Mouse (Mus musculus) myocyte (in vitro differentiated cells): Measurements from ENCODE around the gene Lrrc4c.

Experiments used
- CEBPB ChIP-seq: IDR thresholded peaks from 2 replicates; pipeline ENCODE4 v1.6.1; 2011; ENCODE audit warnings: mild to moderate bottlenecking, moderate library complexity; ENCODE audit not compliant: poor library complexity, insufficient read depth, severe bottlenecking
- E2F4 ChIP-seq: IDR thresholded peaks from one replicate; pipeline ENCODE4 v1.6.1; 2011; ENCODE audit warnings: mild to moderate bottlenecking, control low read depth, moderate library complexity; ENCODE audit not compliant: insufficient read depth
- MAX ChIP-seq: IDR thresholded peaks from one replicate; pipeline ENCODE4 v1.6.1; 2011; ENCODE audit warnings: low read depth, mild to moderate bottlenecking, control low read depth
- MYOD1 ChIP-seq, 3 experiments: IDR thresholded peaks; one replicate each; pipeline ENCODE4 v1.6.1; 2011; ENCODE audit warnings: control low read depth in 2 of 3, low read depth in 2 of 3, mild to moderate bottlenecking in 2 of 3, moderate library complexity in 1 of 3; ENCODE audit not compliant: insufficient read length in 2 of 3, control insufficient read depth in 1 of 3
- MYOG ChIP-seq, 3 experiments: IDR thresholded peaks; one replicate each; pipeline ENCODE4 v1.6.1; 2011; ENCODE audit warnings: control low read depth in 2 of 3, low read depth in 2 of 3, mild to moderate bottlenecking in 2 of 3; ENCODE audit not compliant: insufficient read length in 2 of 3, control insufficient read depth in 1 of 3, insufficient read depth in 1 of 3
- POLR2A ChIP-seq: IDR thresholded peaks from one replicate; pipeline ENCODE4 v1.6.1; 2011; ENCODE audit warnings: low read depth, mild to moderate bottlenecking, control low read depth, moderate library complexity; ENCODE audit not compliant: insufficient read length
- POLR2AphosphoS2 ChIP-seq: IDR thresholded peaks from one replicate; pipeline ENCODE4 v1.6.1; 2011; ENCODE audit warnings: low read depth, control low read depth; ENCODE audit not compliant: insufficient read length
- REST ChIP-seq: IDR thresholded peaks from one replicate; pipeline ENCODE4 v1.6.1; 2011; ENCODE audit warnings: mild to moderate bottlenecking, control low read depth, moderate library complexity; ENCODE audit not compliant: insufficient read depth, insufficient read length
- SRF ChIP-seq: IDR thresholded peaks from one replicate; pipeline ENCODE4 v1.6.1; 2011; ENCODE audit warnings: low read depth; ENCODE audit not compliant: control insufficient read depth, insufficient read length
- TCF12 ChIP-seq: IDR thresholded peaks from one replicate; pipeline ENCODE4 v1.6.1; 2011; ENCODE audit warnings: mild to moderate bottlenecking, control low read depth; ENCODE audit not compliant: poor library complexity, insufficient read depth, severe bottlenecking
- TCF3 ChIP-seq: IDR thresholded peaks from one replicate; pipeline ENCODE4 v1.6.1; 2011; ENCODE audit warnings: low read depth, control low read depth; ENCODE audit not compliant: insufficient read length
- USF1 ChIP-seq: IDR thresholded peaks from one replicate; pipeline ENCODE4 v1.6.1; 2011; ENCODE audit warnings: low read depth, mild to moderate bottlenecking, control low read depth, moderate library complexity

DNA sequence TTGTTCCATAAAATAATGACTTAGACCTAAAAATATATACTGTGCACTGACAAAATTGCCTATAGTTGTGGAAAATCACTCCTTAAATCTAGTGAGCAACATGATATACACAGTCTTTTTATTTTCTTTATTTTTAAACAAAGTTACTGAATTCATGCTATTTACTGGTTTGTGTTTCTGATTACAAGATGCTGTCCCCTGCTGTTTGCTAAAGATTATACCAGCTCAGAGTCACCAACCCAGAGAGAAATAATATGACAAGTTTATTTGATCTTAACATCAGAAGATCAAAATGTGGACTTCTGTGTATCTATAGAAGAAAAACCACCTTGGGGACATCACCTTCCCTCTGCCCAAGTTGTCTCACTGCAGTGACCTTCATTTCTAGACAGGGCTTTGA lies 1145.6 kb downstream of the Lrrc4c start:
- TF ChIP-seq USF1 (no peak), E2F4 (no peak), POLR2A (no peak), MAX (no peak), POLR2AphosphoS2 (no peak), TCF3 (no peak), TCF12 (no peak), SRF (no peak), CEBPB (no peak), MYOD1 (IDR thresholded peaks at IDR 0.05; ENCODE audit: control insufficient read depth in 1 of 3, insufficient read length in 2 of 3, low read depth in 2 of 3) (no peak), REST (no peak), MYOG (IDR thresholded peaks at IDR 0.05; ENCODE audit: control insufficient read depth in 1 of 3, insufficient read depth in 1 of 3, insufficient read length in 2 of 3, low read depth in 2 of 3) (no peak)
